Mouse (Mus musculus) bone marrow, adult 2 months (tissue): Measurements from ENCODE around the gene Agbl2. TPM values are rescaled to one million over a fixed set of nuclear protein-coding genes. Genes with fewer than 3 reads are reported as not detected.

ENCODE experiments used
- H3K27ac ChIP-seq: fragments of 200-500 bp; 2 replicates; pipeline ENCODE4 v1.5.1; 2012; ENCODE audit warnings: low read depth, mild to moderate bottlenecking, control low read depth, inconsistent platforms, low read length; ENCODE audit not compliant: control insufficient read depth, poor library complexity, insufficient read depth
- H3K4me1 ChIP-seq: fragments of 200-500 bp; 2 replicates; pipeline ENCODE4 v1.6.1; 2011; ENCODE audit warnings: low read length; ENCODE audit not compliant: control insufficient read depth, insufficient read depth
- H3K4me3 ChIP-seq: fragments of 200-500 bp; replicated peaks from 2 replicates; pipeline ENCODE3; 2011; ENCODE audit warnings: mild to moderate bottlenecking, low read depth, low read length, control low read depth; ENCODE audit not compliant: control insufficient read depth
- CTCF ChIP-seq: fragments of 200-500 bp; IDR thresholded peaks from 2 replicates; pipeline ENCODE4 v1.5.1; 2011; ENCODE audit warnings: low read length, control low read depth; ENCODE audit not compliant: control insufficient read depth, insufficient read depth
- POLR2A ChIP-seq: fragments of 200-500 bp; IDR thresholded peaks from 2 replicates; pipeline ENCODE4 v1.6.1; 2011; ENCODE audit warnings: low read depth, mild to moderate bottlenecking, control low read depth, low read length, borderline replicate concordance; ENCODE audit not compliant: control insufficient read depth
- WGBS: fragments of 180-500 bp; shearing (Covaris S2); methylation state at CpG from one replicate; pipeline ENCODE4 v1.1.7; 2018; 5-methylcytosine and 5-hydroxymethylcytosine counted together
- polyA plus RNA-seq: library from polyadenylated mRNA; stranded (reverse); fragments of >200 nt; gene quantifications from 2 replicates; pipeline ENCODE4 v1.2.4, GENCODE M21; 2011; ENCODE audit warnings: low replicate concordance; ENCODE audit not compliant: missing spikeins, insufficient read depth, insufficient read length

Agbl2 gene
- polyA plus RNA-seq, 1 experiment, result not detected

DNA sequence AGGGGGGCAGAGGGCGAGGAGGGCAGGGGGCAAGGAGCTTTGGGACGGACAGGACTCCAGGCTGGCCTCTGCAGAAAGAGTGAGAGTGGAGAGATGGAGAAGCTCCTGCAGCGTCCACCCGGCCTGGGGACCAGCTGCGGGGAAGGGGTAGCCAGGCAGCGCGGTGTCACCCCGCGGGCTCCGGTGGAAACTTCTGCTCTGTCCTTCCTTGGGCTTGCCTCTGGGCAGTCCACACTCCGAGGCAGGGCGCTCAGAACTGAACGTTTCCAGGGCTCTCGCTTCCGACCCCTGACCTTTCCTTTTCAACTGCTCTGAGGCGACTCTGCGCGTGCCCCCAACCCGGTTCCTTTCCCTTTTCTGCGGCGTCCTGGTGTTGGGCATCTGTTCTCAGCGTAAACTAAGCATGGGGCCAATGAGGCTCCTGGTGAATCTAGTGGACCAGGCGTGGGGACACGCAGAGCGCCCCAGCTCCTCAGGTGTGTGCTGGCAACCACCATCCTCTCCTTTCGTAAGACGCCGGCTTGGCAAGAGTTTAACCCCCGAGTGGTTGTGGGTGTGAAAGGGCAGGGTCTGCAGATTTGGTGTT, 467 bp downstream of the Agbl2 start:
- Histone ChIP-seq H3K4me3 (peak overlapping the region; percentile 37), H3K27ac (no peak overlapping the region), H3K4me1 (no peaks in the 10 kb centered on the region; the same call in 1 of the 2 replicates)
- WGBS, result 2% methylated on average over 29 of the region's 29 CpGs
- TF ChIP-seq CTCF, result no peak
- TF ChIP-seq POLR2A, result no peak

DNA sequence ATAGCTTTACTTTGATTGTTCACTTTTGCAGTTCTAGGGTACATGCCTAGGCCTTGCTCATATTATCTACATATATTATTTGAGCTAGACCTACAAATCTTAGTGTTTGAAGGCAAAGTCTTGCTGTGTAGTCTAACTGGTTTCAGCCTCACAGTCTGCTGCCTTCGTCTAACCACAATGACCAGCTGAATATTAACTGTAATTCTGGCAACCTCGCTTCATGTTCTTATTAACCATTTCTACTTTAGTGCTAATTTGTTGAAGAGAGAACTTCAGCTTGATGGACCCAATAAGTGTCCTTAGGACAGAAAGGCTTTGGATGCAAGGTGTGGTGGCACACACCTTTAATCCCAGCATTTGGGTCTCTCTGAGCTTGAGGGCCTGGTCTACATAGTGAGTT, 5.6 kb downstream of the Agbl2 start:
- no peak overlapping the region for H3K27ac ChIP-seq
- 53% methylated on average over 2 of the region's 2 CpGs for WGBS

DNA sequence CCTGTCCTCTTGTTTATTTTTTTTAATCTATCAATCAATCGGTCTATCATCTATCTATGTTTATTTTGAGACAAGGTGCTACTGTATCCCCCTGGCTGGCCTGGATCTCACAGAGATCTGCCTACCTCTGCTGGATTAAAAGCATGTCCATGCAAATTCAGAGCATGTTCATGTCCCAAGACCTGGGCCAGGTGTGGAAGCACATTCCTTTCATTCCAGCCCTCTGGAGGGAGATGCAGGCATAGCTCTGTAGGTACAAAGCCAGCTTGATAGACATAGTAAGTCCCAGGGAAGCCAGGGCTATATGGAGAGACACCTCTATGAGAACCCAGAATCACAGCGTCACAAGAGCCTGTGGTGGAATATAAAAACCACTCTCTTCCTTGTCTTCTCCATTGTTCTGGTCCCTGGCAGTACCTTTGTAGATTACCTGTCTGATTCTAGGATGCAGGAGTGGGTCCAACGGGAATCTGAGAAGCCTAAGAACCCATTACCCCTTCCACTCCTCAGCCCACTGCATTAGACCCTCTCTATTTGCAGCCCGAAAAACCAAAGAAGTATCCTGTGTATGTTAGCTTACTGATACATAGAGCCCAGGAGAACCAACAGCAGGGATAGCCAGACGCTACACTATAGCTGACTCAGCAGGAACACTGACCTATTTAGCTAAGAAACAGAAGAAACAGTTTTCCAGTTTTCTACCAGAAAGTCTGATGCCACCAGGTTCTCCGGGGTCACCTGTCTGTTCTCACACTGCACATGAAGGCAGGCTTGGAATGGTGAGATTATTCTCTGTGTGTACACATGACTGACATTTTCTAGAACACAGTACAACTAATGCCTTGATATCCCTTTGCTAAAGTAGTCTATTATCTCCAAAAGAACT, 26.0 kb downstream of the Agbl2 start:
- TF ChIP-seq CTCF, result no peak
- no peak for TF ChIP-seq POLR2A
- no peaks in the 10 kb centered on the region; the same call in 1 of the 2 replicates for H3K4me1 ChIP-seq
- H3K27ac ChIP-seq, result no peak overlapping the region
- H3K4me3 ChIP-seq, result no peak overlapping the region
- 82% methylated on average over 6 of the region's 6 CpGs for WGBS

More for the DNA sequence above, 5.6 kb downstream of the Agbl2 start:
- TF ChIP-seq POLR2A, result no peak
- no peak for TF ChIP-seq CTCF
- Histone ChIP-seq H3K4me3 (no peak overlapping the region), H3K4me1 (no peaks in the 10 kb centered on the region)

DNA sequence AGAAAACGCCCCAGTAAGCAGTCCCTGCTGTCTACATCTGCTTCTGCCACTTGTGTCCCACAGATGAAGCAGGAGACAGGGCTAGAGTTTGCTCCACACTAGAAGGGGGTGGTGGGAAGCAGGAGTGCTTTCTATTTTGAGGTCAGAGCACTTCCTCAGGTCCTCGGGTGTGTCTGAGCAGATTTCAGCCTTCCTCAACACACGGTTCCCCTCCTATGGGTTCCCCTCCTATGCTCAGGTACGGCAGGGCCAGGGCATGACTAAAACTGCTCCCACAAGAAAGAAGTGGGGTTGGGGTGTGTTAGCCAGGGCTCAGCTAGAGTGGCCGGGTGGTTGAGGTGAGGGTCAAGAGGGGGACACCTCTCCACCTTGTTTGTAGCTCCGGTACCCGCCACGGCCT, 28.2 kb downstream of the Agbl2 start:
- no peak for TF ChIP-seq POLR2A
- TF ChIP-seq CTCF, result no peak
- no peaks in the 10 kb centered on the region; the same call in 1 of the 2 replicates for H3K4me1 ChIP-seq
- H3K4me3 ChIP-seq, result no peak overlapping the region
- H3K27ac ChIP-seq, result no peak overlapping the region
- WGBS, result 55% methylated on average over 8 of the region's 8 CpGs

DNA sequence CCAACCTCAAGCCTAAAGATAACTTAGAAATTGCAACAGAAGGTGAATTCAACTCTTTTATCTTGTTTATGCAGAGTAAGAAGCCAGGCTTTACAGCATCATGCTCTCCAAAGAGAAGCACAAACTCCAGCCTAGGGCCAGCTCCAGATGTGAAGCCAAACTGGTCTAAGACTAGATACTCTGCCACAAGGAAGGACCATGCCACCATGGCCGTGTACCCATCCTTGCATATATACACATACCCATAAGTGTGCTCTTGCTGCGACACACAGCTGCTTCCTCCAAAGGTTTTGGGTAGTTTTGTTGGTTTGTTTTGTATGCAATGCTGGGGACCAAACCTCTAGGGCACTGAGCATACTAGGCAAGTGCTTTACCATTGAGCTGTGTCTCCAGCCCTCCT, 32.7 kb downstream of the Agbl2 start:
- no peak overlapping the region for H3K4me3 ChIP-seq
- TF ChIP-seq CTCF (no peak), POLR2A (no peak)
- H3K27ac ChIP-seq, result no peak overlapping the region
- WGBS, result 78% methylated on average over 2 of the region's 2 CpGs
- H3K4me1 ChIP-seq, result no peaks in the 10 kb centered on the region

DNA sequence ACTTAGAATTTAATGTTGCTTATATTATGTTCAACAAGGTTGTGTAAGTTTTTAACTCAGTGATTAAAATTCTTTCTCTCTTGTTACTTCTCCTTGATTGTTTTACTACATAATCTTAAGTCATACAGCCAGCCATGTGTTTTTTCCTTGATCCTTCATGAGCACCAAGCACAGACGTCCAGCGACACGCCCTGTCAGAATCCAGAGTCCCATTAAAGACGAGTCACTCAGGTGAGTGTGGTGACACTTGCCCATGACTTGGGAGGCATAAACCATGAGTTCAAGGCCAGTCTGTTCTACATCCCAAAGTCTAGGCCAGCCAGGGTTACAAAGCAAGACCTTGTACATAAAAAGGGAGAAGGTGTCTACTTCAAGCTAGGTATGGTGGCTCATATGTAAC, 33.6 kb downstream of the Agbl2 start:
- Histone ChIP-seq H3K4me3 (no peak overlapping the region), H3K27ac (no peak overlapping the region), H3K4me1 (no peaks in the 10 kb centered on the region)
- TF ChIP-seq CTCF (no peak), POLR2A (no peak)
- 80% methylated on average over 4 of the region's 4 CpGs for WGBS

DNA sequence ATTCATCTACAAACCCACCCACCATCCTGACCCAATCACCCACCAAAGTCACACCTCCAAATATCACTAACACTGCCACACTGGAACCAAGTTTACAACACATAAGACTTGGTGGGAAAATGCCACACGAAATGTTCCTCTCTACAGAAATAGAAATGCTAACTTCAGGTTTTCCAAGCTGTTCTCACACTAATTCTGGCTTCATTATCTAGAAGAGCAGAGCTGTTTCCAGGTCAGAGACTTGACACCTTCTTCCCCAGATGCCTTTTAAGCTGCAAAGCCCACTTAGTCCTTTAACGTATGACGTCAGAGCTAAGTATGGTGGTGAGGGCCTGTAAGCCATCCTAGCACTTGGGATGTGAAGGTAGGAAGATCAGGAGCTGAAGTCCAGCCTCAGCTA, 36.2 kb downstream of the Agbl2 start:
- WGBS, result 86% methylated on average over 3 of the region's 3 CpGs
- Histone ChIP-seq H3K4me3 (no peak overlapping the region), H3K27ac (no peak overlapping the region), H3K4me1 (no peaks in the 10 kb centered on the region)
- TF ChIP-seq POLR2A, result no peak
- TF ChIP-seq CTCF, result no peak

DNA sequence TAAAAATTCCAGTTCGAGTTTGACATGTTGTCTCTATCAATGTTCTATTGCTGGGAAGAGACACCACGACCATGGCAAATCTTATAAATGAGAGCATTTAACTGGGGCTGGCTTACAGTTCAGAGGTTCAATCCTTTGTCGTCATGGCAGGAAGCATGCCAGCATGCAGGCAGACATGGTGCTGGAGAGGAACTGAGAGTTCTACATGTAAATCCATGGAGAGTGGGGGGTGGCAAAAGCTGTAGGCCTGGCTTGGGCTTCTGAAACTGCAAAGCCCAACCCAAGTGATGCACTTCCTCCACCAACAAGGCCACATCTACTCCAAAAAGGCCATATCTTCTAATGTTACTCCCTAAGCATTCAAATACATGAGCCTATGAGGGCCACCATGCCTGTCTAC, 38.4 kb downstream of the Agbl2 start:
- Histone ChIP-seq H3K27ac (no peak overlapping the region), H3K4me1 (no peaks in the 10 kb centered on the region), H3K4me3 (no peak overlapping the region)
- WGBS, result 70% methylated on average over 3 of the region's 3 CpGs
- no peak for TF ChIP-seq CTCF
- TF ChIP-seq POLR2A, result no peak
